Mouse (Mus musculus) c-Kit-negative CD71-positive TER-119-positive erythroid progenitor cells, embryonic 14.5 days (primary cell): ENCODE results near the gene Epha4.

Source experiments
- DNase-seq: peaks from one replicate; pipeline ENCODE4 v3.0.0-alpha.2; 2013; ENCODE audit warnings: low read depth, low spot score

The Epha4 gene

DNA sequence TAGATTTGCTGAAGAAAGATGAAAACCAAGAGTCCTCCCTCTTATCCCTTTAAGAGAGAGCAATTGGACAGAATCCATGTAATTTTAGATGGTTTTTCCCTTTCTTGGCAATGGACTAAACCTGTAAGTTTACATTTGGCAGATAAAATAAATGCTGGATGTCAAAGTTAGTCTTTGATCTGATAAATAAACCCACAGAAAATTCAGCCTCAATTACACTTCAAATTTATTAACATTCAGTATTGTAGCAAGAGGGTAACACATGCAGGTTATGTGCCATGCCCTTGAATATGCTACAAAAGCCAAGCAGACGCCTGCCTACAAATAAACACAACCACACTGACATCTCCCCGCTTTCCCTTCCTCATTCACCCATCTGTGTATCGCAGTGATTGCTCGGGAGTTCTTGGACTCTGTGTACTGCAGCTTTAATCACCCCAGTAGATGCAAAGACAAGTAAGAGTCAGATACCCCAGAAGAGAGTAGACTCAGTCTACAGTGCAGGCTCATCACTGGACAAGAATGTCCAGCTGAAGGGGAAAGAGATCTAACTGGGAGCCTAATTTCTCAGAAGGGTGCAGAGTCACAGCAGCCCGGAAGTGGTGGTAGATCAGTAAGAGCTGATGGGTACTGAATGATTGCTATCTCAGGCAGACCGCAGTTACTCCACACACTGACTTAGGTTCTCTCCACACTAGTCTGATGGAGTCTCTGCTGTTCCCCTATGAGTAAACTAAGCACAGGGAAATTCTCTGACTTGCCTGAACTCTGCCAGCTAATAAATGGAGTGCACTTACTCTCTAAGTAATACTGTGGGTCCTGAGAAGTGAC, 29.9 kb downstream of the Epha4 start:
- no peak for DNase-seq

- DNase-seq = no peak
Measured at GRCm38 (mm10) chr1:77475808-77476413, 39.0 kb downstream of the Epha4 start.

DNA sequence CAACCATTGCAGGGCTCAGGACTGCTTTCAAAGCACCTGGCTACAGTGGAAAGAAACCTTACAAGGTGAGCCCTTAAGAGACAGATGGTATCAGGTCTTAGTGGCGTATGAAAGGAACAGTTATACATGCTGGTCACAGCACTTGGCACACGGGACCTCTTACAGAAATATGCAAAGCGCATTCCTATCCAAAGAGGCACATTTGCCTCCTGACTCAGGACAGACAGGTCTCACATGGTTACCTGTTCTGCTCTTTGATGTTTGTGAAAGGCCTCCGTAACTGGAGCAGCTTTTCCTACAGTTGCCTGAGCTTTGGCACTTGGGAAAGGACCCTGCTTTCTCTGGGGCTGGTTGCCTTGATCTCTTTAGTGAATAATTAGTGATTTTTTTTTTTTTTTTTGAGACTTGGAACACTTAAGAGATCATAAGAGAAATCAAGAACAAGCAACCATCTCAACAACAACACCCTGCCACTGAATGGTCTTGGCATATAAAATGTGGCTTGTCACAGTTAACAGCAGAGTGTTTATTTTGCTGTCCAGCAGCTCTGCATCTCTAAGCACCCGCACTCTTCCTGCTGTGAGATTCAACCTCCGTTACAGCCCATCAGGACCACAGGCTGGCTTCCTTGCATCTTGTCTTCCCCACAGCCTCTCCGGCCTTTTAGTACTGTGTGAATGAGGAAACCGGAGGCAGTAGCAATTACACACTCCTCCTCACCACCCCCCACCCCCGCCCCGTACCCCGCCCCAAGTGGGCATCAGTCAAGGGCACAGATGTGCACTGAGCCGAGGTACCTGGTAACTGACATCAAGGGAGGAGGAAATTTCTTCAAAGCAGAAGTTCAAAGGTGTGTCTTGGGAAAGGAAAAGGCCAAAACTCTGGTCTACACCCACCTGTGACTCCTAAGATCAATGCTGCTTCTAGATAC, 41.2 kb downstream of the Epha4 start:
- DNase-seq = no peak

DNA sequence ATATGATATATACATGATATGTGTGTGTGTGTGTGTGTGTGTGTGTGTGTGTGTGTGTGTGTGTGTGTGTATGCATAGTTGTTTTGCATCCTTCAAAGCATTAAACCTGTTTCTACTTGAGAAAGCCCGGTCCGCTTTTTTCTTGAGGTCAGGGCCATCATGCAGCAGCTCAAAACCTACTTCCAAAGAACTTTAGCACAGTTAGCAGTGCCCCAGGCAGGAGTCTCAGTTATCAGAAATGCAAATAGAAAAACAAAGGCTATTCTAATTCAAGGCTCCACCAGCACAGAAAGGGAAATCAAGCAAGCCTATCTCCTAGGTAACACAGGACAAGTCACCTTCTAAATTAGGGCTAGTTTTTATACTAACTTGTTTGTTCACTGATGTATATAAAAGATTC, 42.3 kb downstream of the Epha4 start:
- no peak for DNase-seq

DNA sequence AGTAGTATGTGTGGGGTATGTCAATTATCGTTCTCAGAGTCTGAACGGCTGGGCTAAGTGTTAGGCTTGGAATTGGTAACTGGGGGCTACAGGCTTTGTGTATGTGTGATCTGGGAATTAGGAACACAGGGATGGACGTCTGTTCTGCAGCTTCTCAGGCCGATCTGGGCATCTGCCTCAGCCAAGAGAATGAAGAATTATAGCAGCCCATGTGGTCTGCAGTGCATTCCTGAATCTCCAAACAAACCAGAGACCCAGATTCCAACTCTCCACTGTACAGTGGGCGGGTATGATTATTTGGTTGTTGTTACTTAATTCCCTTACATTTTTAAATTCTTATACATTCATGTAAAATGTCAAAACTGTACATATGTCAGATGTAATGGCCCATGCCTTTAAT, 43.4 kb downstream of the Epha4 start:
- no peak for DNase-seq

DNA sequence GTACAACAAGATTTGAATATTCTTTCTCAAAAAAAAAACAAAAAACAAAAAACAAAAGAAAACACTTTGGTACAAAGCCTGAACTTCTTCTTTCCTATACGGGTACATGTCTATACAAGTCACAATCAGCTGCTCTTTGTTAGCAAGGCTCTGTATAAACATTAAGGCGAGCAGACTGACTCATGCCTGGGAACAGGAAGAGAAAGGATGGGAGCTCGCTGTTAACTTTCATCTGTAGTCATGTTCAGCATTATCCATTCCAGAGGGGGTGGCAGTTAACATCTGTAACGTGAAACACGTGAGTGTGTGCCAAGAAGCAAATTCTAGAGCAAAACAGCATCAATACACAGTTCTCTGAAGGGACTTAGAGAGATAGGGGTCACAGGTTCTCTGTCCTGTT, 43.9 kb downstream of the Epha4 start:
- no peak for DNase-seq

DNA sequence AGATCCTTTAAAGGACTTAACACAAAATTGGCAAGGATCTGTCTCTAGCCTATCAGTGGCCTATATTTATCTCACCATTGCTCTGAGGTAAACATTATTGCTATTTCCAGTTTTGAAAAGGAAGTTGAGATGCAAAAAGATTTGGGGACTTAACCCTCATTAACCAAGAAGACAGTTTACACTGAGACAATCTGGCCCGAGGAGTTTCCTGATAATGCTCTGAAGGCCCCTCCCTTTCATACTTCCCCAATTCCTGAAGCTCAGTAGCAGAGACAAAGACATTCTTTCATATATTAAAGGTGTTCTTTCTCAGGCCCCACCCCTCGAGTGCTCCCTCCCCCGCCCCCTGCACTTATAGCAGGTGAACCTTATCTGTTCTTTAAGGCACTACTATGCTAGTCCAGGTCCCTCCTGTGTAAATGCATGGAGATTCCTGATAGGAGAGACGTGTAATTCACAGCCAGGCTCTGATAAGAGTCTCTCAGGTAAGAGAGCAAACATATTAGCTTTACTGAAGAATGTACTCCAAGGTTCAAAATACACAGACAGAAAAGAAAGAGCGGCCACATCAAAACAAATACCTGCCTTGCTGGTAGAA, 46.1 kb downstream of the Epha4 start:
- DNase-seq = no peak

DNA sequence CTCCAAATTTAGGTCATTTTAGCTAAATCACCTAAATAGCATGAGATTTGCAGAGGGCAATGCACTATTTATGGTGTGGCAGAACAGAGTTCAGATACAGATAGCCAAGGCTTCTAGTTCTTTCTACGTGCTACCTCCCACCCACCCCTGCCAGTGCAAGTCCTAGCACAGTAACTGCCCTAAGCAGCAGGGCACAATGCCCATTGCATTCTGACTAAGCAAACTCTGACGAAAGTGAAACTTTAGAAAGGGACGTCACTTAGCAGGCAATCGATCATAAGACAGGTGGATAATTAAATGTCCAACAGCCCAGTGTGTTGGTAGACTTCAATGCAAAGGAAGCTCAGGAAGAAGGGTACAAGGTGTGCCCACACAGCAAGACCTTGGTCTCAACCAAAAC, 49.4 kb downstream of the Epha4 start:
- no peak for DNase-seq

DNA sequence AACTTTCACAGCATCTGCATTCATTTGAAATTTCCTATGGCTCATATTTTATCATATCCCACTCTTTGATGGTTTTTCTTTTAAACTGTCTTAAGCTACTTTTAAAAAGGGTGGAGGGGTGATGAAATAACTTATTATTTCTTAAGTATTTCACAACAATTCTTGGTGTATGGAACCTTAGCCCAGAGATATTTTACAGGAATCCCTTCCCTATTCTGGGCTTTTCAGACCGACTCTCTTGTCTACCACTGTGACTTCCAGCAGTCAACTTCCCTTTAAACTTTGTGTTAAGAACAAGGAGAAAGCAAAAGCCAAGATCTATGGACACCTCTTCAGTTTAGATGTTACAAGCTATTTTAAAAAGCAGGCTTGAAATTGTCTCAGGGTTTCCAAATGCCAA, 50.8 kb downstream of the Epha4 start:
- DNase-seq = no peak

DNA sequence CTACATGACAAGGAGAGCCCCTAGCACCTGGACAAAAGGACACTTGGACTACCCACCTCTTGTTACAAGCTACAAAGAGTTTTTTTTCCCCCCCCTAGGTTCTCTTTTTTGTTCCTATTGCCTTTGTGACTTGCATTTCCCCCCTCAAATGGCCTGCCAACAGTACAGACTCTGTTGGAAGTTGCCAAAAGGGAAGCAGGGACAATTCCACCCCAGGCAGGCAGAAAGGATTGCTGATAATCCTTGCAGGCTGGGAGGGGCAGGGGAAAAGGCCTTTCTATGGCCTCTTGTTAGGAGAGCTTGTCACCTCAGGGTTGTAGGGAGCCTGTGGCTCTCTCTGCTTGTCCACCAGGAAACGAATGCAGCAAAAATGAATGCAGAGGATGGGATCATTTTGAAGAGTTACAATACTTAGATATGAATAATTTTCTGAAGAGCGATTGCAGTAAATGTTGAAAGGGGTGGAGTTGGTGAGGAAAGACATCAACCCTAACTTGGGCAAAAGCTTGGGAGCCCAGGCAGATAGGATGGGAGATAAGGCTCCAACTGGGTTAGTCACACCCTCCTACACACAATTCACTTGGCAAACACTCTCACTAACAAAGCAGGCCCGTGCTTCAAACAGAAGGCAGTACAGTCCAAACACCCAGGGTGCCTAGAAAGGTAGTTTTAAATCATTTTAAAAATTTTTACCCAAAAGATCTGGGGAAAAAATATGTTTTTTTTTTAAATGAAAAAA, 52.8 kb downstream of the Epha4 start:
- no peak for DNase-seq

GRCm38 (mm10) chr1:77460831-77461629, 53.9 kb downstream of the Epha4 start:
- DNase-seq = no peak

- DNase-seq = no peak
Measured at GRCm38 (mm10) chr1:77458751-77459385, 56.0 kb downstream of the Epha4 start.

DNA sequence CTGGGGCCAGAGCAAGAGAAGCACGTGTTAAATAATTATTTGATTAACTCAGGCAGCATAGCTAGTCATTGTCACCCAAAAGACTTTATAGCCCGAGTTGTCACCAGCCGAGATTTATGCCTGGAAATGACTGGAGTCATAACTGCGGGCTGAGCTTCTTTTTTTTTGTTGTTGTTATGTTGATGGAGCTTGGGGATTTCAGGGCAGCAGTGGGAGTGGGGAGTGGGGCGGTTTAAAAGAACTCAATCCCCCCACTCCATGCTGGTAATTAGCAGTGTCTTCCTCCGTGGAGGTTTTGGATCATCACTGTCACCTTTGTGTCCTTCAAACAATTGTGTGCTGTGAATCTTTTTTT, 57.5 kb downstream of the Epha4 start:
- DNase-seq = no peak

GRCm38 (mm10) chr1:77456695-77457445, 58.0 kb downstream of the Epha4 start:
- no peak for DNase-seq

DNA sequence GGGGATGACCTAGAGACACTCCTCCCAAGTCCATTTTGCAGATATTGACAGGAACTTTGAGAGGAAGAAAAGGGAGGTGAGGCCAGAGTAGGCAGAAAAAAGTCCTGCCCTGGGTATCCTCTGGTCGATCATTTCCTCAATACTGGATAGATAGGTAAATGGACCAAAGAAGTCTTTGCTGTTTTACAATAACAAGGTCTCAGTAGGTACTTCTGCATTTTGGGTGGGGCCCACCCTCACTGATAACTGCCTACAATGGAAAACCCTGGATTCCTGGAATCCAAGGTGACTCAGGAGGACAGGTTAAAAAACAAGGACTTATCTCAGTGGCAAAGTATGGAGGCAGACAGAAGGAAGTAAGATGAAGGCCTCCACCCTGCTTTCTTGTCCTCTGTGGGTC, 61.1 kb downstream of the Epha4 start:
- no peak for DNase-seq

DNA sequence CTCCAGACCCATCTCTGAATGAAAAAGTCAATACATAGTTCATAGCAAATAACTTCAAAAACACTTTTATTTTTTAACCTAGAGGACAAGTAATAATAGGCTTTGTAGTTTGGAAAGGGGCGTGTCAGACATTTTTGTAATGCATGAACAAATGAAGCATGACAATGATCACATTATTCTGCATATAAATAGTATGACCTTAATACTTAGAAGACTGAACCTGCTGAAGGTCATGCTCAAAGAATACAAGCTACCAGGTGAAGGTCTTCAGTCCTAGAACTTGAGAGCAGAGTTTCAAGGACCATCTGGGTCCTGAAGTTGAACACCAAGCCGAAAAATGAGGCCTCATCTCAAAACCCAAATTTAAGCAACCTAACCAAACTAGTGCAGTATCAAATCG, 62.2 kb downstream of the Epha4 start:
- DNase-seq = no peak

DNA sequence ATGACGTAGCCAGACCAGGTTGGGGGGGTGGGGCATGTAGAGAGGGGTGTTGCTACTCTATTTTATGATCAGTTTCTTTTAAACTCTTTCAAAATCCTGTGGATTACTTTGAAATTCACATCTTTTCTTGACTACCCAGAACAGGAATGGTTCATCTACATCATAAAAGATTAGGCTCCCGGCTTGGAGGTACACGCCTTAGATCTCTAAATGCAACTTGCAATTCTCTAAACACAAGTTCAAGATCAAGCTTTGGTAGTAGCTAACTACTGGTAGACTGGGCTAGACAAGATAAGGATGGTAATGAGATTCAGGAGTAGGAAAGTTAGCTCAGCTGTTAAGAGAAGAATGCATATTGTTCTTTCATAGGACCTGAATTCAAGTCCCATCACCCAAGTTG, 63.3 kb downstream of the Epha4 start:
- no peak for DNase-seq

- DNase-seq = no peak
Measured at GRCm38 (mm10) chr1:77450201-77450600, 64.7 kb downstream of the Epha4 start.

- no peak for DNase-seq
Measured at GRCm38 (mm10) chr1:77447061-77447614, 67.8 kb downstream of the Epha4 start.
